Mouse (Mus musculus): ENCODE measurements around the gene Sez6l.

- TF ChIP-seq ZNF384 (IDR thresholded peaks at IDR 0.05; ENCODE audit: low read depth, low read length), result no peak
- no peak for TF ChIP-seq CHD2 (IDR thresholded peaks at IDR 0.05; ENCODE audit: low read depth, low read length)
These were observed 20.3 kb upstream of the Sez6l start for GRCm38 (mm10) chr5:112597307-112597706.

All from ES-E14 (cell line).